In genomic region chrX:20658026-20658652, GRCm38 (mm10) we compare ENCODE assay signal across 8 mouse cellular contexts. TPM values are rescaled to one million over a fixed set of nuclear protein-coding genes. Genes with fewer than 3 reads are reported as not detected.
DNase-seq lines count a peak whose midpoint lies in the region; ATAC-seq and TF ChIP-seq lines count a peak whose summit lies in the region.

Gene Uba1, plus strand, starts transcription at chrX:20658326.

- peak within 1 kb of the TSS; percentile 81 for H3K4me2 ChIP-seq in kidney, embryonic 15.5 days

- H3K27me3 ChIP-seq in heart, embryonic 10.5 days (ENCODE audit: insufficient read depth, poor library complexity, severe bottlenecking), result no peaks in the 10 kb centered on the region
- no peaks in the 10 kb centered on the region for H3K27me3 ChIP-seq in kidney, embryonic 15.5 days

- no peaks in the 10 kb centered on the region for H3K4me1 ChIP-seq in bone marrow macrophage, adult 2 months (ENCODE audit: control insufficient read depth, insufficient read depth, low read length)
- no peaks in the 10 kb centered on the region for H3K4me1 ChIP-seq in embryonic fibroblast, embryonic 13.5 days (ENCODE audit: control insufficient read depth, insufficient read depth, low read length)
- H3K4me1 ChIP-seq in heart, embryonic 10.5 days, result no peaks in the 10 kb centered on the region
- no peaks in the 10 kb centered on the region for H3K4me1 ChIP-seq in kidney, embryonic 15.5 days

- peak within 1 kb of the TSS; percentile 45 for H3K9ac ChIP-seq in kidney, embryonic 15.5 days

- peak; percentile 86 for ATAC-seq in kidney, embryonic 15.5 days (replicated peaks; ENCODE audit: low FRiP score)
- ATAC-seq in monocyte, adult 5-6 weeks (replicated peaks; ENCODE audit: insufficient number of reproducible peaks, low FRiP score, low TSS enrichment, poor library complexity, severe bottlenecking), result peak; percentile 83

- peak within 1 kb of the TSS; percentile 65 for H3K27ac ChIP-seq in bone marrow macrophage, adult 2 months (ENCODE audit: insufficient read depth, low read depth, low read length)
- peak within 1 kb of the TSS; percentile 46 for H3K27ac ChIP-seq in embryonic fibroblast, embryonic 13.5 days (ENCODE audit: insufficient read depth, low read length)
- H3K27ac ChIP-seq in heart, embryonic 10.5 days, result peak within 1 kb of the TSS; percentile 78
- peak within 1 kb of the TSS; percentile 73; the same call in 1 of the 2 replicates for H3K27ac ChIP-seq in kidney, embryonic 15.5 days

- WGBS in heart, embryonic 10.5 days, result 10% methylated on average over 27 of the region's 27 CpGs
- 15% methylated on average over 27 of the region's 27 CpGs for WGBS in kidney, embryonic 15.5 days

- TF ChIP-seq CTCF in bone marrow macrophage, adult 2 months (IDR thresholded peaks at IDR 0.05; ENCODE audit: low read depth, low read length), result no peak
- no peak for TF ChIP-seq CTCF in embryonic fibroblast, embryonic 13.5 days (IDR thresholded peaks at IDR 0.05; ENCODE audit: borderline replicate concordance, insufficient read depth, low read length)

- H3K9me3 ChIP-seq in heart, embryonic 10.5 days, result no peaks in the 10 kb centered on the region
- H3K9me3 ChIP-seq in kidney, embryonic 15.5 days (replicated peaks), result no peaks in the 10 kb centered on the region

- peak; percentile 78 to 83 for DNase-seq in B cell, adult 2 months
- peak; percentile 91 for DNase-seq in heart, embryonic 10.5 days (ENCODE audit: low spot score)
- DNase-seq in liver, result peak; percentile 82
- DNase-seq in spleen, postnatal 4 days (ENCODE audit: low spot score in 2 of 2), result peak; percentile 72

- H3K36me3 ChIP-seq in heart, embryonic 10.5 days, result no peaks in the 10 kb centered on the region
- no peaks in the 10 kb centered on the region for H3K36me3 ChIP-seq in kidney, embryonic 15.5 days

- no peak for TF ChIP-seq POLR2A in bone marrow macrophage, adult 2 months (IDR thresholded peaks at IDR 0.05; ENCODE audit: borderline replicate concordance, low read depth, low read length)
- TF ChIP-seq POLR2A in embryonic fibroblast, embryonic 13.5 days (IDR thresholded peaks at IDR 0.05; ENCODE audit: low read depth, low read length), result peak; percentile 87

- peak within 1 kb of the TSS; percentile 58 for H3K4me3 ChIP-seq in bone marrow macrophage, adult 2 months (ENCODE audit: insufficient read depth, low read length)
- H3K4me3 ChIP-seq in embryonic fibroblast, embryonic 13.5 days (ENCODE audit: insufficient read depth, low read length), result peak within 1 kb of the TSS; percentile 85
- H3K4me3 ChIP-seq in heart, embryonic 10.5 days, result peak within 1 kb of the TSS; percentile 62
- H3K4me3 ChIP-seq in kidney, embryonic 15.5 days (replicated peaks), result peak within 1 kb of the TSS; percentile 56

RNA-seq across cellular contexts. Expression of gene Uba1, which starts in this region (rescaled TPM):
- polyA plus RNA-seq in bone marrow macrophage, adult 2 months (2012; ENCODE audit: insufficient read depth, insufficient read length, missing spikeins), result 160 and 168 TPM in 2 replicates
- polyA plus RNA-seq in embryonic fibroblast, embryonic 13.5 days (2011; ENCODE audit: insufficient read length, low read depth, missing spikeins), result 312 and 384 TPM in 2 replicates
- 202 and 218 TPM in 2 replicates for polyA plus RNA-seq in heart, embryonic 10.5 days (2016; fragmentation: Nextera tagmentation; extraction: Ambion mirVana)
- 201 and 214 TPM in 2 replicates for polyA plus RNA-seq in kidney, embryonic 15.5 days (2015; fragmentation: Nextera tagmentation; extraction: Ambion mirVana)
- total RNA-seq in monocyte, adult 5-6 weeks (2017), result 137 to 173 TPM (median 147 TPM) in 3 replicates

Comparison
In these comparisons a context has a peak if more than half of its experiments do, and no peak if none do; other contexts are left out.
1. Peak in every context shown above with its lines: DNase-seq, ATAC-seq, H3K4me3 ChIP-seq and H3K27ac ChIP-seq.